Mouse (Mus musculus) cortical plate, adult 2 months (tissue): ENCODE measurements around the gene Rcn1.

ENCODE experiments used
- CTCF ChIP-seq: fragments of 200-500 bp; IDR thresholded peaks from 2 replicates; pipeline ENCODE4 v1.5.1; 2011; ENCODE audit warnings: mild to moderate bottlenecking, control low read depth, low read length; ENCODE audit not compliant: insufficient read depth; ENCODE audit errors: extremely low read depth
- POLR2A ChIP-seq: fragments of 200-500 bp; IDR thresholded peaks from 2 replicates; pipeline ENCODE4 v1.6.1; 2011; ENCODE audit warnings: mild to moderate bottlenecking, low read length, control low read depth; ENCODE audit not compliant: insufficient read depth; ENCODE audit errors: extremely low read depth

- no peak for TF ChIP-seq CTCF
- no peak for TF ChIP-seq POLR2A
Measured at GRCm38 (mm10) chr2:105384998-105385397, 14.1 kb downstream of the Rcn1 start.
